Mouse (Mus musculus): ENCODE measurements around the gene Tjp1. TPM values are rescaled to one million over a fixed set of nuclear protein-coding genes. Genes with fewer than 3 reads are reported as not detected.

Tjp1 gene
- polyA plus RNA-seq, 2 experiments, result 1.9 to 4.9 TPM

DNA sequence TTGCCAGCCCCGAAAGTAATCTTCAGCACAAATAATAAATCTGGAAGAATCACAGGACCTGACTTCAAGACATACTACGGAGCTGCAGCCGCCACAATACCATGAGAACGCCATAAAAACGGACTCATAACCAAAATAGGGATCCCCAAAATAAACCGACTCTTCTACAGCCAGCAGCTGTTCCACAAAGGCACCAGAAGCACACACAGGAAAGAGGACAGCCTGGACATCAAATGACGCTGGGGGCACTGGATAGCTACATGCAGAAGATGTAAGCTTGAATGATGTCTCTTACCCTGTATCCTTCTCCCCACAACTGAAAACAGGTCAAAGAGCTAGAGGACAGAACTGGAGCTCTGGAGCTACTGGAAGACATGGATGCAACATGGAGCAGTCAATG, 138.0 kb downstream of the Tjp1 start:
- Histone ChIP-seq H3K4me2 (ENCODE audit: low read depth) (no peak overlapping the region), H3K9me3 (ENCODE audit: control insufficient read depth, low read length) (no peaks in the 10 kb centered on the region), H3K4me3 (ENCODE audit: insufficient read depth in 1 of 2, low read depth in 2 of 2, low read length in 2 of 2) (no peak overlapping the region), H3K36me3 (replicated peaks; ENCODE audit: control insufficient read depth, insufficient read depth, low read depth) (no peaks in the 10 kb centered on the region), H3K27me3 (ENCODE audit: control insufficient read depth, insufficient read depth, low read length) (no peaks in the 10 kb centered on the region; the same call in 1 of the 2 replicates), H3K4me1 (replicated peaks; ENCODE audit: control insufficient read depth in 2 of 2, insufficient read depth in 2 of 2, low read length in 1 of 2) (peaks cover 0 to 8% of the 10 kb centered on the region in 2 experiments; a peak in 1 of 4 replicates), H3K27ac (no peak overlapping the region), H3K9ac (replicated peaks) (no peak overlapping the region)
- no peak for ATAC-seq (ENCODE audit: insufficient read depth)
- TF ChIP-seq CTCF (IDR thresholded peaks at IDR 0.05; ENCODE audit: low read depth) (no peak), EP300 (IDR thresholded peaks at IDR 0.05; ENCODE audit: low read depth) (no peak)
- no peak for DNase-seq (ENCODE audit: low read depth in 3 of 3, low spot score in 3 of 3)
- WGBS (ENCODE audit: insufficient replicate concordance), result 63% methylated on average over 7 of the region's 7 CpGs

GRCm38 (mm10) chr7:65388243-65389013, 139.2 kb downstream of the Tjp1 start:
- ATAC-seq (ENCODE audit: insufficient read depth) (no peak), DNase-seq (ENCODE audit: low read depth in 3 of 3, low spot score in 3 of 3) (no peak)
- no peak for TF ChIP-seq CTCF (IDR thresholded peaks at IDR 0.05; ENCODE audit: low read depth)
- no peak for TF ChIP-seq EP300 (IDR thresholded peaks at IDR 0.05; ENCODE audit: low read depth)
- Histone ChIP-seq H3K27me3 (ENCODE audit: control insufficient read depth, insufficient read depth, low read length) (no peaks in the 10 kb centered on the region; the same call in 1 of the 2 replicates), H3K27ac (no peak overlapping the region), H3K4me1 (replicated peaks; ENCODE audit: control insufficient read depth in 2 of 2, insufficient read depth in 2 of 2, low read length in 1 of 2) (0 out of 4 replicates have a peak, but pooled peaks cover 0 to 3% of the 10 kb centered on the region in 2 experiments), H3K36me3 (replicated peaks; ENCODE audit: control insufficient read depth, insufficient read depth, low read depth) (no peaks in the 10 kb centered on the region), H3K4me3 (ENCODE audit: insufficient read depth in 1 of 2, low read depth in 2 of 2, low read length in 2 of 2) (no peak overlapping the region), H3K9me3 (ENCODE audit: control insufficient read depth, low read length) (no peaks in the 10 kb centered on the region), H3K4me2 (ENCODE audit: low read depth) (no peak overlapping the region), H3K9ac (replicated peaks) (no peak overlapping the region)
- WGBS (ENCODE audit: insufficient replicate concordance), result 74% methylated on average over 8 of the region's 8 CpGs

DNA sequence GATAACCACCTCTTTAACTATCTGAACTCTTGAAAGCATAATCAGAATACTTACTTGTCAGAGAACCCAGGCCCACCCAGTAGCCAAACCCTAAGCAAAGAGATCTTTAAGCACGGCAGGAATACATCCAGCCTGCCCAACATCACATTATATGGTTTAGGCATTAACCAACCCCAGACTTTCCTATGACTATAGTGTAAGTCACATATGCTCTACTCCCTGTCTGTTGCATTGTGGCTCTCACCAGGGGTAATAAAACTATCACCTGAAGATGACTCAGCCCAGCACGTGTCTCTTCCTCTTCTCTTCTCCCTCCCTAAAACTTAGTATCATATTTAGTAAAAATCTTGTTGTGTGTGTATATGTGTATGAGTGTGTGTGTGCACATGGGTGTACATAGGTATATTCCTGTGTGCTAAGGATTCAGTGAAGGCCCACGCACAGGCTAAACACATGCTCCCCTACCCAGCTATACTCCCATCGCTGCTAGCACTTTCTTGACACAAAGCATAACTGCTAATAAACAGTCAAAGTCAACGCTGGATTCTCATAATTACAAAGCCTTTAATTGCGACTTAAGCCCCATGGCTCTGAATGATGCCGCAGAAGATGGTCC, 139.9 kb downstream of the Tjp1 start:
- no peaks in the 10 kb centered on the region for H3K36me3 ChIP-seq (replicated peaks; ENCODE audit: control insufficient read depth, insufficient read depth, low read depth)
- WGBS (ENCODE audit: insufficient replicate concordance), result 64% methylated on average over 7 of the region's 7 CpGs
- DNase-seq (ENCODE audit: low read depth in 3 of 3, low spot score in 3 of 3), result no peak
- H3K27ac ChIP-seq, result no peak overlapping the region
- no peaks in the 10 kb centered on the region for H3K9me3 ChIP-seq (ENCODE audit: control insufficient read depth, low read length)
- no peaks in the 10 kb centered on the region for H3K4me1 ChIP-seq (replicated peaks; ENCODE audit: control insufficient read depth in 2 of 2, insufficient read depth in 2 of 2, low read length in 1 of 2)
- H3K27me3 ChIP-seq (ENCODE audit: control insufficient read depth, insufficient read depth, low read length), result no peaks in the 10 kb centered on the region
- H3K4me3 ChIP-seq (ENCODE audit: insufficient read depth in 1 of 2, low read depth in 2 of 2, low read length in 2 of 2), result no peak overlapping the region
- no peak for ATAC-seq (ENCODE audit: insufficient read depth)
- no peak overlapping the region for H3K9ac ChIP-seq (replicated peaks)
- H3K4me2 ChIP-seq (ENCODE audit: low read depth), result no peak overlapping the region
- TF ChIP-seq CTCF (IDR thresholded peaks at IDR 0.05; ENCODE audit: low read depth) (no peak), EP300 (IDR thresholded peaks at IDR 0.05; ENCODE audit: low read depth) (no peak)

- Histone ChIP-seq H3K27me3 (ENCODE audit: control insufficient read depth, insufficient read depth, low read length) (no peaks in the 10 kb centered on the region), H3K4me2 (ENCODE audit: low read depth) (no peak overlapping the region), H3K36me3 (replicated peaks; ENCODE audit: control insufficient read depth, insufficient read depth, low read depth) (no peaks in the 10 kb centered on the region), H3K27ac (no peak overlapping the region), H3K9ac (replicated peaks) (no peak overlapping the region), H3K4me1 (replicated peaks; ENCODE audit: control insufficient read depth in 2 of 2, insufficient read depth in 2 of 2, low read length in 1 of 2) (no peaks in the 10 kb centered on the region), H3K4me3 (ENCODE audit: insufficient read depth in 1 of 2, low read depth in 2 of 2, low read length in 2 of 2) (no peak overlapping the region), H3K9me3 (ENCODE audit: control insufficient read depth, low read length) (no peaks in the 10 kb centered on the region)
- WGBS (ENCODE audit: insufficient replicate concordance), result 75% methylated on average over 7 of the region's 7 CpGs
- TF ChIP-seq CTCF (IDR thresholded peaks at IDR 0.05; ENCODE audit: low read depth), result no peak
- no peak for TF ChIP-seq EP300 (IDR thresholded peaks at IDR 0.05; ENCODE audit: low read depth)
- DNase-seq (ENCODE audit: low read depth in 3 of 3, low spot score in 3 of 3) (no peak), ATAC-seq (ENCODE audit: insufficient read depth) (no peak)
Observed at GRCm38 (mm10) chr7:65384775-65385174, 142.8 kb downstream of the Tjp1 start.

DNA sequence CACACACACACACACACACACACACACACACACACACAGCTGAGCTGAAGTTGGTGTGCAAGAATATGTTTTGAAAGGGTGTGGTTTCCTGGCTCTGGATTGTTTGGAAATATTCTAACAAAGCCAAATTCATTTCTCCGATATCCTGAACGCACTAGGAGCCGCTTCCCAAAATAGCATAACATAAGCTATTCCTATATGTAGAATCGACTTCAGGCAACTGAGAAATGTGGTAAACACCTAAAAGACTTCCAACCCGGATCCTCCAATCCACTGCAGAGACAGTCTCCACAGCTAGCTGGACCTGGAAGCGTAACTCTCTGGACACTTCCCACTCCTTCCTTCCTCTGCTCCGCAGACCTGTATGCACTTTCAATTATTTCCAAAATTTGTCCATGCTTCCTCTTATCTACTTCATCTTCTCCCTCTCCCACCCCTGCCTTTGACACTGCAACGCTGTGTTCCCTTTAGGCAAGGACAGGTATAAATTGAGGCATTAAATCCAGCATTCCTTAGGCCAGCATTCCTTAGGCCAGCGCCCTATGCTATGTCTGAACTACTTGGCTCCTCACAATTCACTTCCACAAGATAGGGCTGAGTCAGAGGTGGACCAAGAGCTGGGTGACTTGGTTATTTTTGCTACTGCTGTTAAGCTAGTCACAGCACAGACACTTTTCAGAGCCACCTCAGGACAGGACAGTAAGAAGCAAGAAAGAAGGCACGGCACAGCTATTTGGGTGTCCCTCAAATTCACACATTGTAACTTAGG, 144.9 kb downstream of the Tjp1 start:
- no peak overlapping the region for H3K27ac ChIP-seq
- WGBS (ENCODE audit: insufficient replicate concordance), result 51% methylated on average over 10 of the region's 10 CpGs
- no peaks in the 10 kb centered on the region for H3K9me3 ChIP-seq (ENCODE audit: control insufficient read depth, low read length)
- H3K27me3 ChIP-seq (ENCODE audit: control insufficient read depth, insufficient read depth, low read length), result no peaks in the 10 kb centered on the region
- H3K9ac ChIP-seq (replicated peaks), result no peak overlapping the region
- TF ChIP-seq CTCF (IDR thresholded peaks at IDR 0.05; ENCODE audit: low read depth) (no peak), EP300 (IDR thresholded peaks at IDR 0.05; ENCODE audit: low read depth) (no peak)
- no peak overlapping the region for H3K4me3 ChIP-seq (ENCODE audit: insufficient read depth in 1 of 2, low read depth in 2 of 2, low read length in 2 of 2)
- H3K4me2 ChIP-seq (ENCODE audit: low read depth), result no peak overlapping the region
- H3K4me1 ChIP-seq (replicated peaks; ENCODE audit: control insufficient read depth in 2 of 2, insufficient read depth in 2 of 2, low read length in 1 of 2), result no peaks in the 10 kb centered on the region
- ATAC-seq (ENCODE audit: insufficient read depth) (no peak), DNase-seq (ENCODE audit: low read depth in 3 of 3, low spot score in 3 of 3) (no peak)
- H3K36me3 ChIP-seq (replicated peaks; ENCODE audit: control insufficient read depth, insufficient read depth, low read depth), result no peaks in the 10 kb centered on the region
